Mouse (Mus musculus) ES-E14 (cell line): ENCODE data around the gene Madcam1. TPM values are rescaled to one million over a fixed set of nuclear protein-coding genes. Genes with fewer than 3 reads are reported as not detected.

Source experiments
- DNase-seq: peaks from one replicate; pipeline ENCODE4 v3.0.0-alpha.2; 2013; ENCODE audit warnings: low read depth, low spot score
- H3K27ac ChIP-seq: 2 replicates; pipeline ENCODE4 v1.5.1; 2012; ENCODE audit warnings: low read depth, mild to moderate bottlenecking, low read length, moderate library complexity, mixed read lengths; ENCODE audit not compliant: poor library complexity, insufficient read depth, severe bottlenecking
- H3K36me3 ChIP-seq: 2 replicates; pipeline ENCODE4 v1.6.1; 2012; ENCODE audit warnings: mild to moderate bottlenecking, low read length, moderate library complexity, mixed read lengths; ENCODE audit not compliant: control insufficient read depth, poor library complexity, insufficient read depth, severe bottlenecking
- H3K4me1 ChIP-seq, 2 experiments: fragments of 150-350 bp in 1 of 2; sonication (generic) in 1 of 2; 2 replicates each; pipeline ENCODE4 v1.6.1; 2012; ENCODE audit warnings: low read length in 2 of 2, mild to moderate bottlenecking in 1 of 2, mixed read lengths in 1 of 2; ENCODE audit not compliant: control insufficient read depth in 2 of 2, insufficient read depth in 2 of 2, poor library complexity in 1 of 2
- H3K4me3 ChIP-seq, 2 experiments: fragments of 150-350 bp in 1 of 2; sonication (generic) in 1 of 2; 2 replicates each; pipeline ENCODE4 v1.5.1; 2012; ENCODE audit warnings: low read length in 2 of 2, low read depth in 1 of 2, mild to moderate bottlenecking in 1 of 2, mixed read lengths in 1 of 2; ENCODE audit not compliant: insufficient read depth in 1 of 2, poor library complexity in 1 of 2, severe bottlenecking in 1 of 2
- H3K9ac ChIP-seq: 2 replicates; pipeline ENCODE4 v1.6.1; 2012; ENCODE audit warnings: low read depth, mild to moderate bottlenecking, low read length, mixed read lengths; ENCODE audit not compliant: poor library complexity, insufficient read depth, severe bottlenecking
- H3K9me3 ChIP-seq: fragments of 150-350 bp; sonication (generic); 2 replicates; pipeline ENCODE4 v1.6.1; 2012; ENCODE audit warnings: low read depth, mild to moderate bottlenecking, low read length; ENCODE audit not compliant: control insufficient read depth, insufficient read depth
- CHD2 ChIP-seq: IDR thresholded peaks from 2 replicates; pipeline ENCODE4 v1.6.1; 2014; ENCODE audit warnings: mild to moderate bottlenecking, low read depth, low read length, inconsistent platforms
- HCFC1 ChIP-seq: IDR thresholded peaks from 2 replicates; pipeline ENCODE4 v1.6.1; 2012; ENCODE audit warnings: low read length, inconsistent platforms, borderline replicate concordance; ENCODE audit not compliant: insufficient read depth
- MAFK ChIP-seq: IDR thresholded peaks from 2 replicates; pipeline ENCODE4 v1.6.1; 2014; ENCODE audit warnings: mild to moderate bottlenecking, low read depth, low read length, inconsistent platforms; ENCODE audit not compliant: insufficient read depth
- ZC3H11A ChIP-seq: IDR thresholded peaks from 2 replicates; pipeline ENCODE4 v1.6.1; 2012; ENCODE audit warnings: low read depth, mild to moderate bottlenecking, inconsistent platforms, low read length, borderline replicate concordance
- ZNF384 ChIP-seq: IDR thresholded peaks from 2 replicates; pipeline ENCODE4 v1.6.1; 2012; ENCODE audit warnings: low read depth, low read length, inconsistent platforms
- in situ Hi-C, 2 experiments: fragments of 600-800 bp; cut with MboI; formaldehyde crosslinking; loops; one replicate each; pipeline ENCODE4 v1.15.1; 2025; ENCODE audit warnings: low sequenced_read_pairs in 2 of 2, inconsistent platforms in 1 of 2; ENCODE audit not compliant: unreplicated experiment in 2 of 2
- total RNA-seq: library from RNA; depleted of rRNA; stranded (reverse); fragments of 300-350 nt; gene quantifications from 2 replicates; pipeline ENCODE4 v1.2.3, GENCODE M21; 2012; rRNA removed

Gene Madcam1
- 2.7 and 6.3 TPM in 2 replicates for total RNA-seq

- in situ Hi-C loops = no loop called here
- TF ChIP-seq CHD2 (no peak), ZC3H11A (0 out of 2 replicates have a peak, but pooled peaks have one; percentile 29), HCFC1 (peak; percentile 33; the same call in 1 of the 2 replicates), MAFK (no peak)
- peak within 1 kb of the TSS; percentile 43 to 54 for H3K4me3 ChIP-seq
- no peaks in the 10 kb centered on the region for H3K36me3 ChIP-seq
- H3K27ac ChIP-seq = peak within 1 kb of the TSS; percentile 10; the same call in 1 of the 2 replicates
- no peaks in the 10 kb centered on the region for H3K9me3 ChIP-seq
- peak; percentile 87 for DNase-seq
- peak within 1 kb of the TSS; percentile 13; the same call in 1 of the 2 replicates for H3K9ac ChIP-seq
- H3K4me1 ChIP-seq = peaks cover 4 to 25% of the 10 kb centered on the region in 2 experiments; a peak in 3 of 4 replicates
Observed at GRCm38 (mm10) chr10:79664131-79664665, at the start of gene Madcam1. Madcam1 (plus strand) TSS chr10:79664559.

DNA sequence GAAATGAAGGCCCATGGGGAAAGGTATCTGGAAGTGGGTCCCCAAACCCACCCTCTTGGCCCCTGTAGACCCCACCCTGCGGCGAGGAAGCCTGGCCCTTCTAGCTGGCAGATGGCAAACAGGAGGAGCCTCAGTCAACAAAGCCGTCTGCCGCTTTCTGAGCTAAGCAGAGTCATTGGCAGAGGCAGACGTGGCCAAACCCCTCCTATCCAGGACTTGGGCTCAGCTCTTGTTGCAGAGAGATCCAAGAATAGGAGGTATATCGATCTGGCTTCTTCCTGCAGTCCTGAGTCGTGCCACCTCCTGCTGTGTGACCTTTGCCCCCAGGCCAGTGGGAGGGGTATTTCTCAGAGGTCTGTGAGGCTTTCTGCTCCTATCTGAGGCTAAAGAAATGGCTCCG is 48.5 kb upstream of the Madcam1 start:
- Histone ChIP-seq H3K27ac (no peak overlapping the region), H3K36me3 (no peaks in the 10 kb centered on the region), H3K9ac (no peak overlapping the region), H3K9me3 (no peaks in the 10 kb centered on the region), H3K4me1 (peaks cover 7 to 24% of the 10 kb centered on the region in 2 experiments; a peak in 3 of 4 replicates), H3K4me3 (no peak overlapping the region)
- TF ChIP-seq ZC3H11A (no peak), CHD2 (no peak), ZNF384 (no peak), HCFC1 (no peak), MAFK (no peak)
- in situ Hi-C loops = no loop called here
- DNase-seq = peak; percentile 50

GRCm38 (mm10) chr10:79616376-79616775 is 48.0 kb upstream of the Madcam1 start:
- in situ Hi-C loops = no loop called here
- DNase-seq = no peak
- TF ChIP-seq ZC3H11A = no peak
- no peak for TF ChIP-seq CHD2
- no peak for TF ChIP-seq MAFK
- no peak for TF ChIP-seq HCFC1
- no peak for TF ChIP-seq ZNF384
- Histone ChIP-seq H3K27ac (no peak overlapping the region), H3K9me3 (no peaks in the 10 kb centered on the region), H3K4me3 (no peak overlapping the region), H3K4me1 (peaks cover 7 to 23% of the 10 kb centered on the region in 2 experiments; a peak in 3 of 4 replicates), H3K36me3 (no peaks in the 10 kb centered on the region), H3K9ac (no peak overlapping the region)

GRCm38 (mm10) chr10:79623950-79624349 is 40.4 kb upstream of the Madcam1 start:
- in situ Hi-C loops = no loop called here
- no peak for DNase-seq
- peaks cover 0 to 3% of the 10 kb centered on the region in 2 experiments; a peak in 2 of 4 replicates for H3K4me1 ChIP-seq
- H3K4me3 ChIP-seq = no peak overlapping the region
- H3K36me3 ChIP-seq = no peaks in the 10 kb centered on the region
- H3K27ac ChIP-seq = no peak overlapping the region
- no peak overlapping the region for H3K9ac ChIP-seq
- H3K9me3 ChIP-seq = no peaks in the 10 kb centered on the region
- no peak for TF ChIP-seq MAFK
- TF ChIP-seq HCFC1 = no peak
- no peak for TF ChIP-seq ZNF384
- no peak for TF ChIP-seq ZC3H11A
- no peak for TF ChIP-seq CHD2

GRCm38 (mm10) chr10:79625398-79625797 is 39.0 kb upstream of the Madcam1 start:
- H3K4me1 ChIP-seq = peaks cover 0 to 8% of the 10 kb centered on the region in 2 experiments; a peak in 2 of 4 replicates
- in situ Hi-C loops = no loop called here
- no peak overlapping the region for H3K4me3 ChIP-seq
- H3K36me3 ChIP-seq = no peaks in the 10 kb centered on the region
- H3K9me3 ChIP-seq = no peaks in the 10 kb centered on the region
- no peak overlapping the region for H3K9ac ChIP-seq
- TF ChIP-seq MAFK (no peak), HCFC1 (no peak), ZNF384 (no peak), ZC3H11A (no peak), CHD2 (no peak)
- H3K27ac ChIP-seq = no peak overlapping the region
- no peak for DNase-seq
